Mouse (Mus musculus) embryonic facial prominence, embryonic 13.5 days (tissue): ENCODE data around the gene Ankrd37. TPM values are rescaled to one million over a fixed set of nuclear protein-coding genes. Genes with fewer than 3 reads are reported as not detected.

Experiments used
- ATAC-seq: fragments of 200-750 bp; cut with Nextera tagmentation; 2 replicates; pipeline ENCODE4 v1.8.0; 2017; ENCODE audit warnings: low read depth; ENCODE audit not compliant: insufficient number of reproducible peaks, insufficient read depth, low FRiP score, low TSS enrichment
- H3K27ac ChIP-seq: fragments of 300-500 bp; sonication (generic); 2 replicates; pipeline ENCODE4 v1.5.1; 2015; ENCODE audit warnings: moderate library complexity, mild to moderate bottlenecking, inconsistent platforms
- H3K27me3 ChIP-seq: fragments of 300-500 bp; sonication (generic); 2 replicates; pipeline ENCODE4 v1.6.1; 2015; ENCODE audit warnings: mild to moderate bottlenecking, inconsistent platforms
- H3K36me3 ChIP-seq: fragments of 300-500 bp; sonication (generic); 2 replicates; pipeline ENCODE4 v1.6.1; 2015; ENCODE audit warnings: mild to moderate bottlenecking, inconsistent platforms
- H3K4me1 ChIP-seq: fragments of 300-500 bp; sonication (generic); 2 replicates; pipeline ENCODE4 v1.6.1; 2015; ENCODE audit warnings: inconsistent platforms
- H3K4me2 ChIP-seq: fragments of 300-500 bp; sonication (generic); 2 replicates; pipeline ENCODE4 v1.6.1; 2015; ENCODE audit warnings: moderate library complexity, mild to moderate bottlenecking, inconsistent platforms
- H3K4me3 ChIP-seq: fragments of 300-500 bp; sonication (generic); 2 replicates; pipeline ENCODE4 v1.5.1; 2015; ENCODE audit warnings: mild to moderate bottlenecking, inconsistent platforms
- H3K9ac ChIP-seq: fragments of 300-500 bp; sonication (generic); 2 replicates; pipeline ENCODE4 v1.6.1; 2015; ENCODE audit warnings: mild to moderate bottlenecking, inconsistent platforms
- H3K9me3 ChIP-seq: fragments of 300-500 bp; sonication (generic); 2 replicates; pipeline ENCODE4 v1.6.1; 2016; ENCODE audit warnings: inconsistent platforms
- WGBS: fragments of 180-500 bp; shearing (Covaris S2); methylation state at CpG from one replicate; pipeline ENCODE4 v1.1.7; 2015; ENCODE audit warnings: mixed read lengths; 5-methylcytosine and 5-hydroxymethylcytosine counted together
- polyA plus RNA-seq: library from polyadenylated mRNA; unstranded; fragments of >200 nt; fragmentation: Nextera tagmentation; extraction: Ambion mirVana; gene quantifications from 2 replicates; pipeline ENCODE4 v1.2.1, GENCODE M21; 2015

Gene Ankrd37
- polyA plus RNA-seq, 1 experiment from 2014 or later, result 22.0 TPM

DNA sequence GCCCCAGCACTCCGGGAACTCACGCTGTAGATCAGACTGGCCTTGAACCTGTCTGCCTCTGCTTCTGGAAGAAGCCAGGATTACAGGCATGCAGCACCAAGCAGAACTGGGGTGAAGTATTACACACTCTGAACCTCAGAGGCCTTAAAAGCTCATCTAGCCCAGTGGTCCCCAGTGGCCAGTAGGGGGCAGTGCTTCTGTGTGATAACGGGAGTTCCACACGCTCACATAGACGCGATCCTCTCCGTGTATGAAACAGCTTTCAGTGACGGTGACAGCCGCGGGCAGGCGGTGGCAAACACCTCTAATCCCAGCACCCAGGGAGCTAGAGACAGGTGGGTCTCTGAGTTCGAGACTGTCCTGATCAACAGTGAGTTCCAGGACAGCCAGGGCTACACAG lies 34.6 kb downstream of the Ankrd37 start:
- Histone ChIP-seq H3K27ac (no peak overlapping the region), H3K27me3 (no peaks in the 10 kb centered on the region), H3K36me3 (no peaks in the 10 kb centered on the region; the same call in 1 of the 2 replicates), H3K4me3 (no peak overlapping the region), H3K9me3 (0 out of 2 replicates have a peak, but pooled peaks cover 4% of the 10 kb centered on the region), H3K4me2 (no peak overlapping the region), H3K4me1 (peaks cover 8% of the 10 kb centered on the region), H3K9ac (no peak overlapping the region)
- WGBS, result 93% methylated on average over 12 of the region's 12 CpGs
- no peak for ATAC-seq

DNA sequence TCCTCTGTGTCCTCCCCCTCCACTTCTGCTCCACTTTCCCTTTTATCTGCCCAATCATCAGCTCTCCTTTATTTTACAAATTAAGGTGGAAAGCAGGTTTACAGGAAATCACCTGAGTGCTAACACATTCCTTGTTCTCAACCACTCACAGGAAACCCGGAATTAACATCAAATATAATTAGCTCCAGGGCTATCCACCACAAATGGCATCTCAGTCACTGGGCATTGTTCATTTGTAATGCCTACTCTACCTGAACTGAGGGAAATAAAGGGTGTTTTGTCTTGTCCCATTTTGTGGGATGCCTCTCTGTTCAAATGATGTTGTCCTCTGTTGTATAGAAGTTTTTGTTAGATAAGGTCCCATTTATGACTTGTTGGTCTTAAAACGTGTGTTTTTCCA lies 54.9 kb downstream of the Ankrd37 start:
- no peak overlapping the region for H3K4me2 ChIP-seq
- 46% methylated on average over 2 of the region's 2 CpGs for WGBS

More for the DNA sequence above, 54.9 kb downstream of the Ankrd37 start:
- Histone ChIP-seq H3K27me3 (no peaks in the 10 kb centered on the region), H3K27ac (no peak overlapping the region), H3K36me3 (no peaks in the 10 kb centered on the region), H3K4me3 (no peak overlapping the region), H3K9me3 (no peaks in the 10 kb centered on the region), H3K9ac (no peak overlapping the region), H3K4me1 (no peaks in the 10 kb centered on the region)
- ATAC-seq, result no peak

Other genes starting within 250 kb of the Ankrd37 start
- 15.9 and 18.2 TPM in 2 replicates for gene Pdlim3, start 120.2 kb downstream of the Ankrd37 start, polyA plus RNA-seq
- not detected in 2 replicates for gene Ccdc110, start 71.1 kb downstream of the Ankrd37 start, polyA plus RNA-seq
- gene 1700029J07Rik, start 30.5 kb downstream of the Ankrd37 start, polyA plus RNA-seq, result 4.7 and 5.8 TPM in 2 replicates
- gene Ufsp2, start 30.2 kb downstream of the Ankrd37 start, polyA plus RNA-seq, result 94.7 and 102 TPM in 2 replicates
- gene Lrp2bp, start 6.4 kb downstream of the Ankrd37 start, polyA plus RNA-seq, result 0.43 and 0.48 TPM in 2 replicates
- gene Cfap97, start 146.1 kb upstream of the Ankrd37 start, polyA plus RNA-seq, result 36.1 and 39.5 TPM in 2 replicates
- gene Snx25, start 146.5 kb upstream of the Ankrd37 start, polyA plus RNA-seq, result 7.8 and 8.3 TPM in 2 replicates
- gene Slc25a4, start 205.6 kb upstream of the Ankrd37 start, polyA plus RNA-seq, result 540 and 549 TPM in 2 replicates